Mouse (Mus musculus) adrenal gland, postnatal 36 days (tissue): ENCODE data around the gene Zfp551. TPM values are rescaled to one million over a fixed set of nuclear protein-coding genes. Genes with fewer than 3 reads are reported as not detected.

ENCODE experiments used
- DNase-seq, 2 experiments: peaks; one replicate each; pipeline ENCODE4 v3.0.0; 2021; ENCODE audit warnings: mixed read lengths in 1 of 2
- long read RNA-seq, 2 experiments: library from polyadenylated mRNA; stranded (forward); transcript quantifications; one replicate each; pipeline ENCODE4 v2.0.0; 2021; ENCODE audit warnings: borderline sequencing depth in 2 of 2
- total RNA-seq, 2 experiments: library from RNA; stranded (reverse); gene quantifications; 2 replicates each; pipeline ENCODE4 v1.2.3; 2021

The Zfp551 gene
- total RNA-seq = 1 to 10 TPM; 2.8 to 4.4 TPM
- long read RNA-seq, experiment 1, partial matches to known transcripts = 0 of 3 reads
- long read RNA-seq, experiment 1, other reads (novel, unspliced or antisense) = 1 of 3 reads
- long read RNA-seq, experiment 2 = 0 reads

GRCm38 (mm10) chr7:12422245-12422849 lies at the start of gene Zfp551:
Zfp551 (minus strand) TSS chr7:12422751.
- peak; percentile 73 to 77 for DNase-seq

DNA sequence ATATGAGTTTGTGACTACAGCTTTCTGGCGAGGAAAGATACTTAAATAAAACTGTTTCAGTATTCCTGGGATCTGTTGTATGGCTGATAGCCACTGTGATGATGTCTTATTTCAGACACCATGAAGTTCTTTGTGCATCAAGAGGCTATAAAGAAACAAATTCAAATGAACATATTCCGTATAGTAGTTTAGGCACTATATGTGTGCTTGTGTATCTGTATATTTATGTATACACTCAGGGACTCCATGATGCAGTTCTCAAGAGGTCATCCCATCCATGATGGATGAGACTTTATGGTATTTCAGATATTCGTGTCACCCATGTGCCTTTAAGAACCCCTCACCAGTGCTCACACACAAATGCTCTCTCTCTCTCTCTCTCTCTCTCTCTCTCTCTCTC lies 304 bp upstream of the Zfp551 start:
- no peak for DNase-seq

- DNase-seq = no peak
Observed at GRCm38 (mm10) chr7:12421741-12422140, 810 bp downstream of the Zfp551 start.

GRCm38 (mm10) chr7:12369173-12369572 lies 53.4 kb downstream of the Zfp551 start, which contains the start of gene Vmn1r84:
Vmn1r84 (minus strand) TSS chr7:12369273.
- no peak for DNase-seq

Other genes starting within 250 kb of the Zfp551 start
- not detected for gene Vmn1r80, start 233.5 kb downstream of the Zfp551 start, total RNA-seq
- not detected for gene Vmn1r81, start 154.5 kb downstream of the Zfp551 start, total RNA-seq
- not detected for gene Vmn1r82, start 122.3 kb downstream of the Zfp551 start, total RNA-seq
- gene Vmn1r83, start 93.3 kb downstream of the Zfp551 start, total RNA-seq = not detected
- gene Vmn1r84, start 53.5 kb downstream of the Zfp551 start, total RNA-seq = not detected
- gene Zfp606, start 55.5 kb upstream of the Zfp551 start, total RNA-seq = 1 to 10 TPM; 7.9 to 9.5 TPM
- not detected for gene 2900092C05Rik, start 89.8 kb upstream of the Zfp551 start, total RNA-seq
- gene Vmn2r53, start 186.0 kb upstream of the Zfp551 start, total RNA-seq = under 1 TPM; 0.03 to 0.07 TPM
- gene Vmn2r54, start 217.6 kb upstream of the Zfp551 start, total RNA-seq = not detected